In the genomic region with DNA sequence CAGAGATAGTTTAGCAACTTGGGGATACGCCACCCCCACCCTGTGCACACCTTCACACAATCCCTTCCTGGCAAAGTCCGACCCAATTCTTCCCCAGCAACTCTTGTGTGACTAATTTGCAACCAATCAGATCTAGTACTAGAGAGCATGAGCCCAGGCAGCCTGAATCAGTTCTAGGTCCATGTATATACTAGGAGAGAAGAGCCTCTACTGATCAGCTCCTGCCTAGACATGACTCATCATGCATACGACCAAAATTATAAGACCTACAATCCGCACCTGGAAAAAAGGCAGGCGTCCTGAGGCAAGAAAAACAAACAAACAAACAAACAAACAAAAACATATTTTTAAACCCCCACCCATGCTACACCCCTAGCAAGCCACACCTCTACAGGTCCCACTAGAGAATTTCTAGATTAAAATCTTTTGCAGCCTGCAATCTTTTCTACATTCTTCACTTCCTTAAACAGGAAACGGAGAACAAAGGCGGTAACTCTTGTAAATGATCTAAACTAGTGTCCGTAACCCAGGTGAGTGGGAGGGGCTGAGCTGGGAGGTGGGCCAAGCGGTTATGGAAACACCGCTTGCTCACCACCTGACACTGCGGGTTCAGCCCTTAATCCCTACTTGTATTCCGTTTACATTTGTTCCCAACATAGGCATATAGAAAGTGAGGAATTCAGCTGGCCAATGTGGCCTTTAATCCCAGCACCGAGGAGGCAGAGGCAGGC, we compare ENCODE assay signal across 27 mouse cellular contexts. TPM values are rescaled to one million over a fixed set of nuclear protein-coding genes. Genes with fewer than 3 reads are reported as not detected.
A peak's percentile ranks its signal among the peaks of the same experiment; 100 is the strongest.
DNase-seq lines count a peak whose midpoint lies in the region; TF ChIP-seq lines count a peak whose summit lies in the region.
"Had no signal": no experiment of that assay in that cellular context is flagged by ENCODE, and none has a peak within 500 bp of the region (broad histone marks: within the 10 kb centered on the region; RNA-seq: fewer than 3 reads in every experiment).

No protein-coding gene starts in this region.

- TF ChIP-seq CTCF in testis, adult 2 months (IDR thresholded peaks at IDR 0.05; ENCODE audit: control insufficient read depth, insufficient read depth, insufficient replicate concordance, low read depth, low read length), result no peak
- no peak for TF ChIP-seq CTCF in E14TG2a.4 (conservative IDR thresholded peaks at IDR 0.05; ENCODE audit: low read length)

- WGBS in forebrain, embryonic 10.5 days, result 89% methylated on average over 13 of the region's 13 CpGs

- no peak overlapping the region for H3K4me3 ChIP-seq in testis, adult 2 months (ENCODE audit: control insufficient read depth, low read depth, low read length)
- 0 out of 2 replicates have a peak overlapping the region, but pooled peaks have one; percentile 68 for H3K4me3 ChIP-seq in E14TG2a.4 (replicated peaks; ENCODE audit: low read length)
- H3K4me3 ChIP-seq in forebrain, embryonic 10.5 days, result no peak overlapping the region
- H3K4me3 ChIP-seq: erythroblast, embryonic 14.5 days; gastrocnemius, adult 2 months; heart, embryonic 13.5 days; hindbrain, embryonic 15.5 days; limb, embryonic 13.5 days; midbrain, embryonic 10.5 days; neural tube, embryonic 13.5 days had no signal

- no peaks in the 10 kb centered on the region for H3K9me3 ChIP-seq in E14TG2a.4 (ENCODE audit: low read length)
- H3K9me3 ChIP-seq in forebrain, embryonic 10.5 days, result no peaks in the 10 kb centered on the region
- H3K9me3 ChIP-seq: heart, embryonic 13.5 days; hindbrain, embryonic 15.5 days; limb, embryonic 13.5 days; midbrain, embryonic 10.5 days; neural tube, embryonic 13.5 days had no signal

- H3K27me3 ChIP-seq in testis, adult 2 months (ENCODE audit: control insufficient read depth, insufficient read depth, low read length), result no peaks in the 10 kb centered on the region
- H3K27me3 ChIP-seq in E14TG2a.4 (ENCODE audit: insufficient read depth, low read length), result no peaks in the 10 kb centered on the region
- H3K27me3 ChIP-seq in forebrain, embryonic 10.5 days (ENCODE audit: poor library complexity, severe bottlenecking), result no peaks in the 10 kb centered on the region
- H3K27me3 ChIP-seq: CH12.LX; heart, embryonic 13.5 days; hindbrain, embryonic 15.5 days; limb, embryonic 13.5 days; neural tube, embryonic 13.5 days; Patski had no signal

- H3K4me1 ChIP-seq in testis, adult 2 months (ENCODE audit: control insufficient read depth, insufficient read depth, low read length), result peaks cover 3% of the 10 kb centered on the region
- H3K4me1 ChIP-seq in E14TG2a.4 (replicated peaks; ENCODE audit: low read depth, low read length), result peaks cover 83% of the 10 kb centered on the region
- H3K4me1 ChIP-seq in forebrain, embryonic 10.5 days, result no peaks in the 10 kb centered on the region
- H3K4me1 ChIP-seq: hindbrain, embryonic 15.5 days; limb, embryonic 13.5 days; midbrain, embryonic 10.5 days; neural tube, embryonic 13.5 days had no signal

- no peak for DNase-seq in testis, postnatal 14 days (ENCODE audit: low spot score)
- DNase-seq in ZHBTc4 (ENCODE audit: low read depth, low spot score), result peak; percentile 70
- peak; percentile 21 to 45 for DNase-seq in thymus, postnatal 36 days
- DNase-seq in layer of hippocampus, postnatal 10 days (ENCODE audit: low spot score in 2 of 2), result no peak
- no peak for DNase-seq in forebrain, embryonic 10.5 days (ENCODE audit: extremely low spot score, low spot score)
- DNase-seq: adrenal gland, adult 2 months; cerebellum, adult 11 months; cerebellum, postnatal 25 days; gastrocnemius, adult 2 months; heart, adult 11 months; heart, postnatal 36 days; kidney, adult 18-20 months; kidney, postnatal 14 days; lung, postnatal 14 days; right cerebral cortex, postnatal 25 days had no signal

- peak overlapping the region; percentile 67; the same call in 1 of the 2 replicates for H3K27ac ChIP-seq in testis, adult 2 months (ENCODE audit: control insufficient read depth, insufficient read depth, low read depth, low read length)
- H3K27ac ChIP-seq in forebrain, embryonic 10.5 days, result no peak overlapping the region
- H3K27ac ChIP-seq: gastrocnemius, adult 2 months; heart, embryonic 13.5 days; hindbrain, embryonic 15.5 days; limb, embryonic 13.5 days; liver, embryonic 14.5 days; midbrain, embryonic 10.5 days; neural tube, embryonic 13.5 days had no signal

- TF ChIP-seq POLR2A in testis, adult 2 months (IDR thresholded peaks at IDR 0.05; ENCODE audit: control insufficient read depth, low read depth, low read length), result no peak

- no peaks in the 10 kb centered on the region for H3K36me3 ChIP-seq in testis, adult 2 months (ENCODE audit: control insufficient read depth, insufficient read depth, low read length)
- H3K36me3 ChIP-seq in E14TG2a.4 (ENCODE audit: insufficient read depth, low read length), result no peaks in the 10 kb centered on the region
- H3K36me3 ChIP-seq in forebrain, embryonic 10.5 days (replicated peaks), result no peaks in the 10 kb centered on the region
- H3K36me3 ChIP-seq: heart, embryonic 13.5 days; hindbrain, embryonic 15.5 days; limb, embryonic 13.5 days; midbrain, embryonic 10.5 days; neural tube, embryonic 13.5 days had no signal

RNA-seq across cellular contexts. Expression of a gene that starts 15.7 kb away (rescaled TPM):
- polyA plus RNA-seq in testis, adult 2 months (2012; rRNA removed), result 15.8 and 16.3 TPM in 2 replicates
- total RNA-seq in layer of hippocampus, postnatal 10 days (2021), result 10 to 100 TPM; 16.2 to 19.8 TPM
- polyA plus RNA-seq in forebrain, embryonic 10.5 days (2016; fragmentation: Nextera tagmentation; extraction: Ambion mirVana), result 6.2 and 6.4 TPM in 2 replicates
- total RNA-seq: CH12.LX had no signal
- polyA plus RNA-seq: erythroblast, embryonic 14.5 days; Patski had no signal

RNA-seq across cellular contexts. Expression of a gene that starts 39.6 kb away (rescaled TPM):
- 7.2 and 8.1 TPM in 2 replicates for polyA plus RNA-seq in testis, adult 2 months (2012; rRNA removed)
- total RNA-seq in layer of hippocampus, postnatal 10 days (2021), result 1 to 10 TPM; 2.0 to 2.2 TPM
- polyA plus RNA-seq in forebrain, embryonic 10.5 days (2016; fragmentation: Nextera tagmentation; extraction: Ambion mirVana), result 10.7 and 13.9 TPM in 2 replicates

RNA-seq across cellular contexts. Expression of a gene that starts 45.8 kb away (rescaled TPM):
- 7.5 and 11.7 TPM in 2 replicates for polyA plus RNA-seq in testis, adult 2 months (2012; rRNA removed)
- total RNA-seq in layer of hippocampus, postnatal 10 days (2021), result 1 to 10 TPM; 1.5 to 2.1 TPM
- polyA plus RNA-seq in forebrain, embryonic 10.5 days (2016; fragmentation: Nextera tagmentation; extraction: Ambion mirVana), result not detected in 2 replicates
- total RNA-seq: adrenal gland, adult 2 months; CH12.LX; gastrocnemius, adult 2 months; heart, postnatal 36 days had no signal
- polyA plus RNA-seq: adrenal gland, adult 2 months; erythroblast, embryonic 14.5 days; forebrain, embryonic 16.5 days; heart, embryonic 13.5 days; limb, embryonic 13.5 days; liver, embryonic 14.5 days; midbrain, embryonic 10.5 days; neural tube, embryonic 13.5 days; Patski had no signal

Comparison
In these comparisons a context has a peak if more than half of its experiments do, and no peak if none do; other contexts are left out.
1. DNase-seq: peak in ZHBTc4 (single experiment) and thymus, postnatal 36 days (2 of 2); none in testis, postnatal 14 days (single experiment), layer of hippocampus, postnatal 10 days (0 of 2) and forebrain, embryonic 10.5 days (single experiment).